Mouse (Mus musculus) embryonic fibroblast, embryonic 13.5 days (primary cell): ENCODE data around the gene Hist3h2a. TPM values are rescaled to one million over a fixed set of nuclear protein-coding genes. Genes with fewer than 3 reads are reported as not detected.

Source experiments
- H3K27ac ChIP-seq: 2 replicates; pipeline ENCODE4 v1.5.1; 2012; ENCODE audit warnings: low read length, control low read depth, inconsistent platforms; ENCODE audit not compliant: insufficient read depth
- H3K4me1 ChIP-seq: 2 replicates; pipeline ENCODE4 v1.6.1; 2011; ENCODE audit warnings: low read length; ENCODE audit not compliant: control insufficient read depth, insufficient read depth
- H3K4me3 ChIP-seq: 2 replicates; pipeline ENCODE4 v1.5.1; 2011; ENCODE audit warnings: mild to moderate bottlenecking, control low read depth, low read length; ENCODE audit not compliant: insufficient read depth
- CTCF ChIP-seq: IDR thresholded peaks from 2 replicates; pipeline ENCODE4 v1.5.1; 2011; ENCODE audit warnings: mild to moderate bottlenecking, control low read depth, low read length, moderate library complexity, borderline replicate concordance; ENCODE audit not compliant: insufficient read depth
- POLR2A ChIP-seq: IDR thresholded peaks from 2 replicates; pipeline ENCODE4 v1.6.1; 2011; ENCODE audit warnings: low read depth, mild to moderate bottlenecking, control low read depth, low read length, moderate library complexity
- polyA plus RNA-seq: library from polyadenylated mRNA; stranded (reverse); fragments of >200 nt; gene quantifications from 2 replicates; pipeline ENCODE4 v1.2.4, GENCODE M21; 2011; ENCODE audit warnings: low read depth; ENCODE audit not compliant: missing spikeins, insufficient read length

Gene Hist3h2a
- polyA plus RNA-seq, 1 experiment, result 12.5 TPM

DNA sequence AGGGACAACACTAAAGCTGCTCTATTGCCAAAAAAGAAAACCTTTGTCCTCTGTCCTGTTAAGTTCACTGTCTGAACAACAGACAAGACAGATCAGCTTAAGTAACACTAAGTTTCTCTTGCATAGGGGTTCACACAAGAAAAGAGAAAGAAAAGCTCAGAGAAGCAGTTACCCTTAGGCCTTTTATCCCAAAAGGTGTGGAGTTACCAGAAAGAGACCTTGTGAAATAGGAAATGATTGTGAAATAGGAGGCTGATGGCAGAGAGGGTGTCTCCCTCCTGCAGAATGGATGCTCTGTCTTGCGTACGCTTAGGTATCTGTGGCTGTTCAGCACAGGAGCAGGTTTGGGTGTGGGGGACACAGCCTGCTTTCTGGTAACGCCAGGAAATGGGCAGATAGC is 24.7 kb downstream of the Hist3h2a start:
- TF ChIP-seq POLR2A, result no peak
- TF ChIP-seq CTCF, result no peak
- peak overlapping the region; percentile 95 for H3K27ac ChIP-seq
- 0 out of 2 replicates have a peak, but pooled peaks cover 7% of the 10 kb centered on the region for H3K4me1 ChIP-seq
- peak overlapping the region; percentile 88 for H3K4me3 ChIP-seq

DNA sequence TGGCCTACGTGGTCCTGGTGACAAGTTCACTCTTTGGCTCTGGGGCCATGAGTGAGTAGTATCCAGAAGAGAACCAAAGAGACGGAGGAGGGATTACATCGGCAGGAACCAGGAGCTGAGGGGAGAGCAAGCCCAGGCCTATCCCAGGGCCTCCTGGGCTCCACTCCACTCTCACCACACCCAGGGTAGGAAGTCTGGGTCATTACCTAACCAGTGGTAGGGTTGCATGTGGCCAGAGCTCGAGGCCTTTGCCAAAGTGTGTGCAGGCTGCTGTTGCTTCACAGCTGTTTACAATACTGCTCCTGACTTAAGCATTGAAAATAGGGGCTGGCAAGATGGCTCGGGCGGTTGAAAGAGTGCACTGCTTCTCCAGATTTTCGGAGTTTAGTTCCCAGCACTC is 25.2 kb downstream of the Hist3h2a start:
- Histone ChIP-seq H3K27ac (peak overlapping the region; percentile 95), H3K4me1 (0 out of 2 replicates have a peak, but pooled peaks cover 7% of the 10 kb centered on the region)
- TF ChIP-seq POLR2A, result peak; percentile 4
- no peak for TF ChIP-seq CTCF

DNA sequence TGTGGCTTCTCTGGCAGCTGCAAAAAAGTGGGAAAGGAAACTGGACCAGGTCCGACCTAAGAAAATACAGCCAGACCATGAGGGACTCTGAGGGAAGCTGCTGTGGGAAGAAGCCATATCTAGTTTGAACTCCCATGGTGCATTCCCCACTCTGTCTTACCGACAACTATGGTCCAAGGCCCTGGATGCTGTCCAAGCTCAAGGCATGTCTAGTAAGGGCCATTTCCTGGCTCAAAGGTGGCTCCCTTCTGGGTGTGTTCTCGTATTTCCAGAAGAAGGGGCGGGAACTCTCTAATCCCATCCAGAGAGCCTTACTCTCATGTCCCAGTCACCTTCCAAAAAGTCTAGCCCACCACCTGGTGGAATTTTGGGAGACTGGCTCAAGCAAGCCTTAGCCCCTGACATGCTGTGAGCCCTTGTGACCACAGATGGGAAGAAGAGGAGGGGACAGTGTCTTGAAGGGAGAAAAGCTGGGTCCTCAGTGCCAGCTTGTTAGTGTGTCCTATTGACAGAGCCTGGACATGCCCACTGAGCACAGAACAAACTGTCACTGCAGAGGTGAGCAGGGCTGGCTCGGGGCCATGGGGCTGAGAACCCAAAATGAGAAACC is 26.0 kb downstream of the Hist3h2a start:
- Histone ChIP-seq H3K4me3 (peak overlapping the region; percentile 88), H3K27ac (peak overlapping the region; percentile 95; the same call in 1 of the 2 replicates), H3K4me1 (peaks cover 9% of the 10 kb centered on the region; the same call in 1 of the 2 replicates)
- TF ChIP-seq CTCF (no peak), POLR2A (no peak)

More for the DNA sequence above, 25.2 kb downstream of the Hist3h2a start:
- H3K4me3 ChIP-seq, result peak overlapping the region; percentile 88

DNA sequence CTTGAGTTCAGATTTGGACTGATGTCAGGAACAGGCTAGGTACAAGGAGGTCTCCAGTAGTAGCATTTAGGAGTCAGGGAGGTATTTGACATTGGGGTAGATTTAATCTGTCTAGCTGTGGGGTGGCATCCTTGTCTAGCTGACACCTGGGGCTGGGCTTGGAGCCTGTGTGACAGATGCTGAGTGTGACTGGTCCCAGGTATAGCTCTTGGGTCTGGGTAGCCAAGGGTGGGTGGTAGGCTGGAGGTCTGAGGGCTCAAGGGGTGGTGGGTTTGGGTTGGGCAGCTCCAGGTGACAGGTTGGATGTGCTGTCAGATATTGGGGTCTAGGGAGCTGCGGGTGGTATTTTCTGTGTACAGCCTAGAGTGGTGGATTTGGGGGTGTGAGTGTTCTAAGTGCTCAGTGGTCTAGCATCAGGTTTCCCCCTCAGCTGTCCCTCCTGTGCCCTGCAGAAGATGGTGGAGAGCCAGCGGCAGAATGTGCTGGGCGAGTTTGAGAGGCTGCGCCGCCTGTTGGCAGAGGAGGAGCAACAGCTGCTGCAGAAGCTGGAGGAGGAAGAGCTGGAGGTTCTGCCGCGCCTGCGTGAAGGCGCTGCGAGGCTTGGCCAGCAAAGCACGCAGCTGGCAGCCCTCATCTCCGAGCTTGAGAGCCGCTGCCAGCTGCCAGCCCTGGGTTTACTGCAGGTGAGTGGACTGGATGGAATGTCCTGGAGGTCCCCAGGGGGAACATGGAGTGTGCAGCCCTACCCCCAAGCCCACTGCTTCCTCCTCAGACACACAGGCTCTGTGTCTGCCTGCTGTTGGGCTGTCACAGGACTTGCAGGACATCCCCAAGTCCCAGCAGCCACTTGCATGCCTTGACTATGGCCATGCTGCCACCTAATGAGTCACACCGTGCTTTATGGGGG is 27.3 kb downstream of the Hist3h2a start:
- TF ChIP-seq POLR2A (no peak), CTCF (peak; percentile 41; the same call in 1 of the 2 replicates)
- H3K27ac ChIP-seq, result no peak overlapping the region

DNA sequence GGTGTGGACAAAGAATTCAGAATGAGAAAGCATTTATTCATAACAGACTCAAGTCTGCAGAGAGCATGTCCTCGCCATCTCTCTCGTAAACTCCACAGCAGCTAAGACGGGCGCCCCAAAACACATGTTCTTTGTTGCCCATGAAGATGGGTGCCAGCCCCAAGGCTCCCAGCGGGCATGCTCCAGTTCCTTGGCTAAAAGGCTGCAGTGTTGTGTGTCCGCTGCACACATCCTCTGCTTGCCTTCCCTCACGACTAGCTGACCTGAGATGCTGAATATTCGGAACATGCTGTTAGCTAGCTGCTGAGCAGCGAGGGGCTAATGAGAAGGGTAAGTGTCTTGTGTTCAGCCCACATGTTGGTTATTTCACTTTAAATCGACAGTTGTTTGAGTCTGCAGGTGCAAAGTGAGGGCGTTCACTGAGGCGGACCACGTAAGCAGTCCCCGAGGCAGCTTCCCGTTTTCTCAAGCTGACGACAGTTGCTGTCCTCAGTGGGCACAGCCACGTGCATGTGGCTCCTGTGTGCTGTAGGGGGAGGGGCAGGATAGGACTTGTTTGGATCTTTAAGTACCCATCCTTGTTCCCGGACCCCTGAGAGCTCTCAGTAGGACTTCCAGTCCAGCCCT is 28.1 kb downstream of the Hist3h2a start:
- TF ChIP-seq POLR2A (no peak), CTCF (no peak)
- Histone ChIP-seq H3K4me1 (peaks cover 11% of the 10 kb centered on the region; the same call in 1 of the 2 replicates), H3K27ac (no peak overlapping the region), H3K4me3 (no peak overlapping the region)

More for the DNA sequence above, 27.3 kb downstream of the Hist3h2a start:
- no peak overlapping the region for H3K4me3 ChIP-seq
- H3K4me1 ChIP-seq, result peaks cover 11% of the 10 kb centered on the region; the same call in 1 of the 2 replicates

DNA sequence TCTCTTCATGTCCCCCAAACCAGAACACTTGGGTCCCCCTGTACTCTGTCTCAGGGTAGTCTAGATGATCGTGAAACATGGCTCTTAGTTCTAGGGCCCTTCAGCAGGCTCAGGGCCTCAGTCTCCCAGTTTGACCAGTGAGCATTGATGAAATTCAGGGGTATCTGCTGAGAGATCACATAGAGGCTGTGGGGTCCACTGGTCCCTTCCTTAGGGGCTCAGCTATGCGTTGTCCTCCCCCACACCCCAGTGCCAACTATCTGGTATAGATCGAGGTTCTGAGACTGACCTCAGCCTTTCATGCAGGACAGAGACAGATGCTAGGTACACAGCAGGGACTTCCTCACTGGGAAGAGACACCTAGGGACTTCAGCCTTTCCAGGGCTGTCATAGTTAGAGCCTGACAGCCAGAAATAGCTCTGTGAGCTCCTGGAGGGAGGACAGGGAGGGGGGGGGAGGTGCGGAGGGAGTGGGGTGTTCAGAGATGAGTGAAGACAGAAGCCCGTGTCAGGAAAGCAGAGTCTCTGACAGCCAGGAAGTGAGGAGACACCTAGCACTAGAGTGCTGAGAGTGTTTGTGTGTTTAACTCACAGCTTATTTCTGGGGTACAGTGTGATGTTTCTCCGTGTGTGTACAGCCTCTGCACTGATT is 29.3 kb downstream of the Hist3h2a start:
- TF ChIP-seq POLR2A, result no peak
- TF ChIP-seq CTCF, result no peak
- peaks cover 11% of the 10 kb centered on the region; the same call in 1 of the 2 replicates for H3K4me1 ChIP-seq

DNA sequence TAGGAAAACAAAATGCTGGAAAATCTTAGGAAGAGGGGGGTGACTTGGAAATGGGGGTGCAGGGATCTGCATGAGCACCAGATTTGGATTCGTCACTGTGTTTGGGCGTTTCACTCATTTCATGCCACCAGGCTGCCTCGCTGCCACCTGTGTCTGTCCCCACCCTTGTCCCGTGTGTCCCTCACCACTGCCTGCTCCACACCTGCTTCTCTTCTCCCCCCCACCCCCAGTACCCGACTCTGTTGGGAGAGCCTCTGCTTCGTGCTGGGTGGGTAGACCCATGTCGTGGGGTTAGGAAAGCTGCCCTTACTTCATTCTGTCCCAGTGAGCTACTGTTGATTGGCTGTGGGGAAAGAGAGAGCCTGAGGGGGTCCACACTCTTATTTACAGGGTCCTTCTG is 30.2 kb downstream of the Hist3h2a start:
- TF ChIP-seq CTCF (no peak), POLR2A (no peak)

More for the DNA sequence above, 29.3 kb downstream of the Hist3h2a start:
- Histone ChIP-seq H3K27ac (no peak overlapping the region), H3K4me3 (no peak overlapping the region)

DNA sequence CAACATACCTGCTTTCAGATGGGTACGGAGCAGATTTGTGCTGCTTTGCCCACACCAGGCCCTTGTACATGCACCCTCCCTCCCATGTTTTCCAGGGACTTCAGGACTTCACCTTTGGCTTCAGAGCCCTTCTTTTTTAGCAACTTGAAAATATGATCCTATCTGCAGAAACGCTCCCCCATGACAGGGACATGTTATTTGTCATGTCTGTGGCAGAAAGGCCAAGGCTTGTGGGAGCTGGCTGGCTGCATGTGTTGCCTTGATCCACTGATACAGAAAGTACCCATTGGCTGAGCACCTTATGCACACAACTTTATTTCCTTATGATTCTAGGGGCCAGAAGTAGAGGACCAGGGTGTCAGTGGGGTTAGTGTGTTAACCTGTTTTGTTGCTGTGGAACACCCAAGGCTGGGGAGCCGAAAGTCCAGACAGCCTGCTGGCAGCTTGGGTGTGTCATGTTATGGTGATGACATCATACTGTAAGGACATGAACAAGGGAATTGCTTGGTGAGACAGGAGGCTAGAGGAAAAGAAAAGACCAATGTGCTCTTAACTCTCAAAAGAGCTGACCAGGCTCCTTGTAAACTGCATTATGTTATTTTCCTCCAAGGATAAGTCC is 30.9 kb downstream of the Hist3h2a start:
- no peak for TF ChIP-seq POLR2A
- TF ChIP-seq CTCF, result no peak
- H3K4me3 ChIP-seq, result no peak overlapping the region
- H3K27ac ChIP-seq, result no peak overlapping the region
- H3K4me1 ChIP-seq, result peaks cover 11% of the 10 kb centered on the region; the same call in 1 of the 2 replicates

More for the DNA sequence above, 30.2 kb downstream of the Hist3h2a start:
- H3K27ac ChIP-seq, result no peak overlapping the region
- peaks cover 11% of the 10 kb centered on the region; the same call in 1 of the 2 replicates for H3K4me1 ChIP-seq
- H3K4me3 ChIP-seq, result no peak overlapping the region
